Mouse (Mus musculus) forebrain, embryonic 13.5 days (tissue): Measurements from ENCODE around the gene Apba2. TPM values are rescaled to one million over a fixed set of nuclear protein-coding genes. Genes with fewer than 3 reads are reported as not detected.

Source experiments
- ATAC-seq: fragments of 200-750 bp; cut with Nextera tagmentation; 2 replicates; pipeline ENCODE4 v1.8.0; 2017
- H3K27ac ChIP-seq: fragments of 300-500 bp; sonication (generic); 2 replicates; pipeline ENCODE4 v1.5.1; 2015; ENCODE audit warnings: inconsistent platforms, mild to moderate bottlenecking, moderate library complexity
- H3K27me3 ChIP-seq: fragments of 300-500 bp; sonication (generic); 2 replicates; pipeline ENCODE4 v1.6.1; 2015; ENCODE audit warnings: mild to moderate bottlenecking, inconsistent platforms
- H3K36me3 ChIP-seq: fragments of 300-500 bp; sonication (generic); 2 replicates; pipeline ENCODE4 v1.6.1; 2015; ENCODE audit warnings: mild to moderate bottlenecking, inconsistent platforms; ENCODE audit not compliant: poor library complexity, severe bottlenecking
- H3K4me1 ChIP-seq: fragments of 300-500 bp; sonication (generic); 2 replicates; pipeline ENCODE4 v1.6.1; 2015; ENCODE audit warnings: inconsistent platforms
- H3K4me2 ChIP-seq: fragments of 300-500 bp; sonication (generic); 2 replicates; pipeline ENCODE4 v1.6.1; 2015; ENCODE audit warnings: inconsistent platforms, mild to moderate bottlenecking, moderate library complexity
- H3K4me3 ChIP-seq: fragments of 300-500 bp; sonication (generic); 2 replicates; pipeline ENCODE4 v1.5.1; 2015; ENCODE audit warnings: mild to moderate bottlenecking, inconsistent platforms
- H3K9ac ChIP-seq: fragments of 300-500 bp; sonication (generic); 2 replicates; pipeline ENCODE4 v1.6.1; 2015; ENCODE audit warnings: mild to moderate bottlenecking, inconsistent platforms
- H3K9me3 ChIP-seq: fragments of 300-500 bp; sonication (generic); replicated peaks from 2 replicates; pipeline ENCODE4 v1.6.1; 2016; ENCODE audit warnings: inconsistent platforms
- WGBS: fragments of 180-500 bp; shearing (Covaris S2); methylation state at CpG from one replicate; pipeline ENCODE4 v1.1.7; 2015; 5-methylcytosine and 5-hydroxymethylcytosine counted together
- polyA plus RNA-seq: library from polyadenylated mRNA; unstranded; fragments of >200 nt; fragmentation: Nextera tagmentation; extraction: Ambion mirVana; gene quantifications from 2 replicates; pipeline ENCODE4 v1.2.1, GENCODE M21; 2015

The Apba2 gene
- polyA plus RNA-seq, 1 experiment from 2014 or later, result 115 TPM

DNA sequence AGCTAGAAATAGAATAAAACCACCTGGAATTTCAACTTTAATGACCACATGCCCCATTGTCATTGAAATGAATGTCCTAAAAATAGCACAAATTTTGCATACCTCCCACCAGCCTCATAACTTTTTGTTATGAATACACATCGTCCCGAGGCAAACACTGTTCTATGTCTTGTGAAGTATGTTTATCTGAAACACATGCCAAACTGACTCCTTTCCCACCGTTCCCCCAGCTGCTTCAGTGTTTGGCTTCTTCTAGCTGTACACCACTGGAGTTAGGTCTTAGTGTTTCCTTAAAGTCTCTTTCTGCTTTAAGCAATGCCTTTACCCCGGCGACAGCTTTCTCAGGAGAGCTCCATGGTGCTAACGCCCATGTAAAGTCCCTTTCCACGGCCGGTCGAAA is 289.6 kb downstream of the Apba2 start:
- no peak overlapping the region for H3K9ac ChIP-seq
- no peaks in the 10 kb centered on the region for H3K36me3 ChIP-seq
- no peak overlapping the region for H3K27ac ChIP-seq
- no peaks in the 10 kb centered on the region for H3K9me3 ChIP-seq
- WGBS, result 85% methylated on average over 9 of the region's 9 CpGs
- H3K4me3 ChIP-seq, result no peak overlapping the region
- ATAC-seq, result no peak
- H3K27me3 ChIP-seq, result no peaks in the 10 kb centered on the region
- H3K4me1 ChIP-seq, result no peaks in the 10 kb centered on the region
- H3K4me2 ChIP-seq, result no peak overlapping the region

DNA sequence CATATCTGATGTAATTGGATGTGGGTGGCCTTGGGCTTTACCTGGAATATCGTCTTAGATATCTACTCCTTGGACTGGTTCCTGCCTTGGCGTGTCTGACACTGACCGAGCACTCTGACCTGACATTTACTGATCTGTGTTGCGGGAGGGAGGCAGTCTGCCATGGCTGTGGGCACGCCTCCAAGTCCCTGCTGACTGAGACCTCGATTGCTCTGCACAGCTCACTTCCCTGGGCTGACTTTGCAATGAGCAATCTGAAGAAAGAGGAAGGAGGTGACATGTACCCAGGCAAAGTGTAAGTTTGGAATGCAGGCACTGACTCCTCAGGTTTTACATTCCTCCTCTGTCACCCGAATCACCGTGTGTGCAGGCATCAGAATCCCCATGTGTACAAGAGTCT is 290.5 kb downstream of the Apba2 start:
- H3K4me2 ChIP-seq, result no peak overlapping the region
- ATAC-seq, result no peak
- H3K27ac ChIP-seq, result no peak overlapping the region
- no peak overlapping the region for H3K9ac ChIP-seq
- H3K4me3 ChIP-seq, result no peak overlapping the region
- no peaks in the 10 kb centered on the region for H3K27me3 ChIP-seq
- H3K36me3 ChIP-seq, result no peaks in the 10 kb centered on the region
- WGBS, result 79% methylated on average over 8 of the region's 8 CpGs
- no peaks in the 10 kb centered on the region for H3K4me1 ChIP-seq
- H3K9me3 ChIP-seq, result no peaks in the 10 kb centered on the region

DNA sequence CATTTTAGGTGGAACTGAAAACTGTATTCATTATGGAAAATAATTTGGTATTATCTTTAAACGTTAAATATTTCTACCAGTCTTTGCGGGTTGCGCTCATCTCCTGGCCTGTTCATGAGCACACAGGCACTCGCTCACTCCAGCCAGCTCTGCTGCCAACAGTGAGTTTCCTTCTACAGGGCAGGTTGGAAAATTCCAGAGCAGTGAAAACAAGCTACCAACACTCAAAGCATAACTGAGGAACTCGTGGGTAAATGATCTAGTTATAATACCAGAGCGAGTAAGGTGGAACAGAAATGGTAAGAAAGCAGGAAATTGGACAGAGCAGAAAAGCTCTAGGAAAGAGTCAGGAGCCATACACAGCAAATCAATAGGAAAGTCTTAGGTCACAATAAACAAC is 294.0 kb downstream of the Apba2 start:
- H3K4me3 ChIP-seq, result no peak overlapping the region
- no peaks in the 10 kb centered on the region for H3K4me1 ChIP-seq
- WGBS, result 82% methylated on average over 6 of the region's 6 CpGs
- H3K27ac ChIP-seq, result no peak overlapping the region
- H3K36me3 ChIP-seq, result no peaks in the 10 kb centered on the region
- no peak overlapping the region for H3K9ac ChIP-seq
- H3K9me3 ChIP-seq, result 0 out of 2 replicates have a peak, but pooled peaks cover 3% of the 10 kb centered on the region
- H3K4me2 ChIP-seq, result no peak overlapping the region
- ATAC-seq, result no peak
- H3K27me3 ChIP-seq, result no peaks in the 10 kb centered on the region

Other genes with a start within 250 kb of the Apba2 start
- gene Mtmr10, start 214.1 kb upstream of the Apba2 start, polyA plus RNA-seq, result 8.4 and 9.1 TPM in 2 replicates
- gene Fan1, start 127.6 kb upstream of the Apba2 start, polyA plus RNA-seq, result 8.6 and 9.1 TPM in 2 replicates
- 38.0 and 39.3 TPM in 2 replicates for gene Mphosph10, start 109.4 kb upstream of the Apba2 start, polyA plus RNA-seq
- 39.1 and 44.9 TPM in 2 replicates for gene Mcee, start 109.1 kb upstream of the Apba2 start, polyA plus RNA-seq